Mouse (Mus musculus) urinary bladder, adult 2 months (tissue): ENCODE measurements around the gene Gprin1. TPM values are rescaled to one million over a fixed set of nuclear protein-coding genes. Genes with fewer than 3 reads are reported as not detected.

ENCODE experiments used
- DNase-seq: peaks from one replicate; pipeline ENCODE4 v3.0.0; 2022; ENCODE audit warnings: low spot score
- polyA plus RNA-seq: library from polyadenylated mRNA; depleted of rRNA; stranded (reverse); fragments of >200 nt; gene quantifications from 2 replicates; pipeline ENCODE4 v1.2.3, GENCODE M21; 2012

Gene Gprin1
- polyA plus RNA-seq, 1 experiment: 0.07 TPM

DNA sequence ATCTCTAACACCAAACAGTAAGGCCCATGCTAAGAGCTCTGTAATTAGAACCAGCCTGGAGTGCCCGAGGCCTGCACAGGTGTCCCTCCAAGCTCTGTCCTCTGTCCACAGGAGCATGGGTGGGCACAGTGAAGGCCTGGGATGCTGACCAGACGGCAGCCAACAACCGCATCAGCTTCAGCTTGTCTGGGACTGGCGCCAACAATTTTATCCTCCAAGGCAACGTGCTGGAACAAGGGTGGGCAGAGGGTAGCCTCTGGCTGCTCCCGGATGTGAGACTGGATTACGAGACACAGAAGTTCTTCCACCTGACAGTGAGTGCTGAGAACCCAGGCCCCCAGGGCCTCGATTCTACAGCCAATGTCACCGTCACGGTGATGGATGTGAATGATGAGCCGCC, 23.5 kb downstream of the Gprin1 start:
- no peak for DNase-seq

DNA sequence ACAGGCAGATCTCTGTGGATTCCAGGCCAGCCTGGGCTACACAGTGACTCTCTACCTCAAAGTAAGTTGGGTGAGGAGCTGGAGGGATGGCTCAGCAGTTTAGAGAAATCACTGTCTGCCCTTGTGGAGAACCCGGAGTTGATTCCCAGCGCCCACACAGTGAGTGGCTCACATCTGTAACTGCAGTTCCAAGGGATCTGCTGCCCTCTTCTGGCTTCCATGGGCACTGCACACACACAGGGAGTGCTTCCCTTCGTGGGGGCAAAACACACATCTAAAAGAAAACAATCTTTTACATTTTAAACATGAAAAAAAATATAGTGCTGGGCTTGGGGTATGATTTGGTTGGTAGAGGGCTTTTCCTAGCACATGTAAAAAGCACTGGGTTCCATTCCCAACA, 26.5 kb downstream of the Gprin1 start:
- DNase-seq: no peak

DNA sequence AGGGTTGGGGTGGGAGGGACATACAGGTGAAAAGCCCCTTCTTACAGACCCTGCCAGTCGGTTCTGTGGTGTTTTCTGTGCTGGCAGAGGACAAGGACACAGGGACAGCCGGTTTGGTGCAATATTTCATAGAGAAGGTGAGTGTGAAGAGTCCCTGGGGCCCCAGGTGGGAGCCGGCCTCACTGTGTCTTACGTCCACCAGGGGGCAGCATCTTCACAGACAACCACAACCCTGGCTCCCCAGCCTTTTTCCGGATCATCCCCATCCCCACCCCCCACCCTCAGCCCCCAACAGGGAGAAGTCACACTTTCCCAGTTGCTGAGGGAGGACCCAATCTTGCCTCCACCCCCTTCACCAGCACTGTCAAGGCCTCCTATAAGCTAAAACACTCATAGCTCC, 32.8 kb downstream of the Gprin1 start:
- no peak for DNase-seq

DNA sequence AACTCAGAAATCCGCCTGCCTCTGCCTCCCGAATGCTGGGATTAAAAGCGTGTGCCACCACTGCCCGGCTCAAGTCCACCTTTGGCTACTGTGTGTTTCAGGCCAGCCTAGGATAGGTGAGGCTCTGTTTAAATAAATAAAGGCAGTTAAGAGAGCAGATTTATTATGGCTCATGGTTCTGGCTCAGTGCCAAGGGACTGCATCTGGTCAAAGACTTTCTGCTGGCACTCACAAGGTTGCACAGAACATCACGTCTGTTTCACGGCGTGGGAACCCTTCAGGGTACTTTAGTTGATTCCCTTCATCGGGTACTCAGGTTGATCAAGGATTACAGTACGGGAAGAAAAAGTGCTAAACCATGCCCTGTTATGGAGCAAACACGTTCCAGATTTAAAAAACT, 34.7 kb downstream of the Gprin1 start:
- no peak for DNase-seq

DNA sequence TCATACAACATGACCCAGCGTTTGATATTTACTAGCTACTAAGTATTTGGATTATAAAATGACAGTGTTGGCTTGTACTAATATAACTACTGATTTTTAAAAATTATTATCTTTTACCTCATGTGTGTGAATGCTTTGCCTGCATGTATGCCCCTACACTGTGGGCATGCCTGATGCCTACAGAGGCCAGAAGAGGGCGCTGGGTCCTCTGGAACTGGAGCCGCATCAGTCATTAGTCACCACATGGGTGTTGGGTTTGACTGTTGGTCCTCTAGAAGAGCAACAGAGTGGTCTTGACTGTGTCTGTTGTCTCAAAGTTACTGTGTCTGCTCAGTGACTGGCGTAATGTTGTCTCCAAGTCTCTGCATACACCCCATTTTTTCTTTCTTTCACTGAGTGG, 35.3 kb downstream of the Gprin1 start:
- no peak for DNase-seq

DNA sequence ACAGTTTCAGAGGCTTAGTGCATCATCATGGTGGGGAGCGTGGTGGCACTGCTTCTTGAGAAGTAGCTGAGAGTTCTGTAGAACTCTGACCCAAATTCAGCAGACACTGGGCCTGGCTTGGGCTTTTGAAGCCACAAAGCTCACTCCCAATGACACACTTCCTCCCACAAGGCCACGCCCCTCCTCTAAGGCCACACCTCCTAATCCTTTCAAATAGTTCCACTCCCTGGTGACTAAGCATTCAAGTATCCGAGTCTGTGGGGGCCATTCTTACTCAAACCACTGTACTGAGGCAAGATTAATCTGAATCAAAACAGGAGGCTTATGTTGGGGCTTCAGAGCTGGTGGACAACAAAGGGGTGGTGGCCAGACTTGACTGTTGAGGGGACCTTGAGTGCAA, 38.8 kb downstream of the Gprin1 start:
- no peak for DNase-seq

DNA sequence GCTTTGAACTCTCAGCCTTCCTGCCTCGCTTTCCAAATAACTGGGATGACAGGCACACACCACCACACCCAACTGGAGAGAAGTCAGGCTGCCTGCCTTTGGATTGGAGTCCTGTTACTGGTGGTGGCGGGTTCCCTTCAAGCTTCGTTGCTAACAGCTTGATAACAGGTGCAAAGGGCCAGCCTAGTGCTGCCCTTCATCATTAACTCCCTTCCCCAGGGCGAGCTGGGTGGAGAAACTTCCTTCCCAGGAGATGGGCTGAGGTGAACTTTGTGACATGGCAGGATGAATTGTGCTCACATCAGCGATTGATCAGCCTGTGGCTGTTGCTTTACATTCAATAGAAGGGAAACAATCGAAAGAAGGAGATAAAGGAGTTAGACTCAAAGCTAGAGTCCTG, 44.8 kb downstream of the Gprin1 start:
- no peak for DNase-seq

DNA sequence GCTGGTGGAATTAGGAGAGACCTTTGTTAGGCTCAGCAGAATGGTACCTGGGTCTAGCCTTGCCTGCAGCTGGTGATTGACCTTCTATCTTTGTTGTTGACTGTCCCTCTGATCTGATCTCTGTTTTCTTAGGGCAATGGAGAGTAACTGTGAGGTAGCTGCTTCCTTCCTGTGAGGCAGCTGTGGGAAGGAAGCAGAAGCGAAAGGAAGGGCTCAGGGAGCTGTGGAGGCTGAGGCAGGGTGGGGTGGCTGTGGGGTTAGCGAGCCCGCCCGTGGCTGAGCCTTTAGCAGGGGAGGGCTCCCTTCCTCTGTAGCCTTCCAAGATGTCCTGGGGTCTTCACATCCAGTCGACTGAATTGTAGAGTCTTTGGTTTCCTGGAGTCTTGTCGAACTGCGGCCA, 47.2 kb downstream of the Gprin1 start:
- no peak for DNase-seq

DNA sequence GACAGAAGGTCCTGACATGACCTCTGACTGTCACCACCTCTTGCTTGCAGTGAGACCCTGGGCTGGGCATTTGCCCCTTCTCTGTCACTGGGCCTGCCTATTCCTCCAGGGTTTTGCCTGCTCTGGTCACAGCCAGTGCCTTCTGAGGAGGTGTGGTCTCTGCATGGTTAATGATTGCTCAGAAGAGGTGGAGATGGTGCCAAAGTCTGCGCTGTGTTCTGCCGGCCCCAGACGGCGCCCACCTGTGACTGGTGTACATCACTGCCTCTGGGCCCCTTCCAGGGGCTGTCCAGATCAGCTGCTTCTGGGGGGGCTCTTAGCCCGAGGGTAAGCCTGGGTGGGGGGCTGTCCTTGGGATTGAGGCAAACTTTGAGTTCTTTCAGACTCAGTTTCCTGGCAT, 48.4 kb downstream of the Gprin1 start, which contains the start of gene Cdhr2:
Gene Cdhr2 (plus strand): TSS at position 219 of the 400 bp plus-strand sequence.
- no peak for DNase-seq

DNA sequence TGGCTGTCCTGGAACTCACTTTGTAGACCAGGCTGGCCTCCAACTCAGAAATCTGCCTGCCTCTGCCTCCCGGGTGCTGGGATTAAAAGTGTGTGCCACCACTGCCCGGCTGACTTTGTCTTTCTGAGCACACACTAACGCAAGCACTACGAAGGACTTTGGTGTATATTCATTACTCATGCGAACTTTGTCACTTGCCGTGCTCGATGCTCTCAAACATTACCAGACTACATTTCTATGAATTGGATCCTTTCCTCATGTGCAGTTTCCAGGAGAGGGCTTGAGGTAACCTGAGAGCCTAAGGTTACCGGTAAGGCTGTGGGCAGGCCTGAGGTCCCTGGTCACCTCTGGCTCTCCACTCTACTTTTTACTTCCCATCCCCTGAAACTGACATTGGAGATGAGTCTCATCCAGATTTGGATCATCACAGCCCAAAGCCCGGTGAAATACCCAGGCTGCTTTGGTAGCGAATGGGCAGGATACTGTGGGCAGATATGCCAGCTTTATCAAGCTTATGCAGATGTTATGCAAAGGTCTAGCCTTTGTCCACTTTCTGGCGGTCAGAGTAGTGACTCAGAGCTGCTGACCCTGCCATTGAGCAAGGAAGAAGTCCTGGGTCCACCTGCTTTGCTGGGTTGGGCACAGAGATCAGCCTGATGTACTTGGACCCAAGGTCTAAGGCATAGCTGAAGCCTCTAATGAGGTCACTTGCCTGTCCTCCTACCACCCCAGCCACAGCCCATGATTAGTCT, 54.0 kb downstream of the Gprin1 start:
- no peak for DNase-seq

DNA sequence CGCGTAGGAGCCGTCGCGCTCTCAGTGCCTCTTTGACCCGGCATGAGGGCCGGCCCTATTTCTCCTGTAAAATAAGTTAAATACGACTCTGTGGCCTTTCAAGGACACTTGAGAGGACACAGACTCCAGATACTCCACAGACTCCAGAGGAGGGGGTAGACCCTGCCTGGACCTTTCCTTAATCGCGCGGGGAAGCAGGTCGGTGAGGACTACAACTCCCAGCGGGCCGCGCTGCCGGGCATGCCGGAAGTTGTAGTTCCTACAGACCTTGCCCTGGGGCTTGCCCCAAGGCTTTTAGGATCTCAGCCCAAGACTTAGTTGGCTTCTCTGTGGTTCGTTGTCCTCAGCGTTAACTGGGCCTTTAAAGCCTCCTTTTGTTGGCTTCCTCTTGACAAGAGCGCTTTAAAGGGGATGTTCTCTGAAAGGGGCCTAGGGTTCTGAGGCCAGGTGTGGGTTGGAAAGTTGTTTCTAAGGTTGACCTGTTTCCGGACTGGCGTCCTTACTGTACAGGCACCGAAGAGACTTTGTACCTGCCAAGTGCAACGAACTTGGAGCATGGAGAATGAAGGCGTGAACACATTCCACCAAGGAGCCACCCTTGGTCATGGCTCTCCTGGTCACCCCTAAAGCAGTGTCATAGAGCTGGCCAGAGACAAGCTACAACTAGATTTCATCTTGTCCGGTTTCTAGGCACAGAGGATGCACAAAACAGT, 55.2 kb downstream of the Gprin1 start:
- peak; percentile 82 for DNase-seq

DNA sequence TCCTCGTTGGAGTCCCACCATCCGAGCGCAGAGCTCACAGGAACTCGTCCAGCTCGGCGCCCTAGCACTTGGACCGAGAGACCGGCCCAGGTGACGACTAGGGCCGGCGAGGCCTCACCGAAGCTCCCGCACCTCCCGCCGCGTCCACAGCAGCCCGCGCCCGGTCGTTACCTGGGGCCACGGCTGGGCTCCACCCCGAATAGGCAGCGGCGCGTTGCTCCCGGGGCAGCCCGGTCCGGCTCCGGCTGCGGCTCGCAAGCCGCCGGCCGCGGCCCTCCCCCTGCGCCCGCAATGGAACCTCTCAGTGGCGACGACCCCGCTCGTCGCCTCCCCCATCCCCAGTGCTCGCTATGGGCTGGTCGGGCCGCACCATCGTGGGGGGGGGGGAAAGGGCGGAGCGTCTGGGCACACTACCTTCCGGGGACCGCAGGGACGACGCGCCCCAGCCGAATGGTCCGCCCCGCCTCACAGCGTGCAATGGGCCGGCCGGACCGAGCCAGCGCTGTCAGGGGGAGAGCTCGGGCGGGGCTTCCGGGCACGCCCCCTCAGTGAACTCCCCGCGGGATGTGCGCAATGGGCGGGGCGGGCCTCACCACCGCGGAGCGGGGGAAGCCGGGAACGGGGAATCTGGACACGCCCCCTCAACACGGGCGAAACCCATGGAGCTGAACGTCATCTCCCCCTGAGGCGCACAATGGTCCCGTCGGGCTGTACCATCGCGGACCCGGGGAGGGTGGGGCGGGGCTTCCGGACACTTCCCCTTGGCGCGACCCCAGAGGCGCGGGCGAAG, 55.9 kb downstream of the Gprin1 start, which contains the start of gene Rnf44:
Gene Rnf44 (minus strand): TSS at position 350 of the 790 bp plus-strand sequence.
- peak; percentile 98 for DNase-seq

DNA sequence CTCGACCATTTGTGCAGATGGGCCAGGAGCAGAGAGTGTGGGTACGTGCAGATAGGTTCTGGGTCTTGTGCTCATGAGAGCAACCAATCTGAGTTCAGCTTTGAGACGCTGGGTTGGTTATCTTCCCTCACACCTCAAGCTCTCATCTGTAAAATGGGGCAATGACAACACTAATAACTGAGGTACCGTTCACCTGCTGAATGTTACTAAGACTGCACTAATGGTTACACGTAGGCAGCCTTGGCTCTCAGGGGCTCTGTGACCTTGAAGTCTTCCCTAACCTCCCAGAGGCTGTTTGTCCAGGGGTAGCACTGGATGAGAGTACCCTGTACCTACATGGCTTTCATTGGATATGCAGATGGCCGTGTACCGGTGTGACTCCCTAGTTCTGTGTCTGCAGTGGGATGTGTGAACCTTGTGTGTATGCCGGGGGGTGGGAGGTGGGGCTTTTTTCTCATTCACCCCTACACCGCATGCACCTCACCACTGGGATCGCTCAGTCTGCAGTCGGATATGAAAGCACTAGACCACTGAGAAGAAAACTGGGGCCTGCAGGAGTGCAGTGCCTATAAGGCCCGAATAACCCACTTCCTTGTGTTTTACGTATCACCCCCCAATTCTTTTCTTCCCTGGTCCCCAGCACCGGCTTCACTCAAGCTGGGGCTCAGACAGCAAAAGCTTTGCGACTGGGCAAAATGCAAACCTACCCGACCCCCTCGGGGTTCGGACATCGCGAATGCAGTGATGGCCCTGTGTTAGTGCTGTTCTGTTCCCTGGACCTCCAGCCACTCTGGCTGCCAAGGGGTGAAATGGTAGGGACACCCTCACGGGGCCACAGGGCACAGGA, 56.7 kb downstream of the Gprin1 start:
- DNase-seq: no peak

DNA sequence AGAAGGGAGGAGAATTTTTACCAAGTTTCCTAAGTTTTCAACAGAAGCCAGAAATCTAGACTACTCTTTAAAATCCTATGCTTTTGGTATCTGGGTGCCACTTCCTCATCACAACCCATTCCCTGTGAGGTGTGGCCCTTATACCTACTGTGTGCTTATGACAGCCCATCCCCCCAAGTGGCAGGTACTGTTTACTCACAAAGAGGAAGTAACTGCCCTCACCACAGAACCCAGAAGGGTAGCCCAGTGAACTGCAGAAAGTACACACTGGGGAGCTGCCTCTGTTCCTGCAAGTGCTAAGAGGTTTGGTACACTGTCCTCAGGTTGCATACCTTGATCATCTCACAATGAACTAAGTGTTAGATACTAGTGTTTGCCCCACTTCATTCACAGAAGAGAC, 57.9 kb downstream of the Gprin1 start:
- DNase-seq: no peak

DNA sequence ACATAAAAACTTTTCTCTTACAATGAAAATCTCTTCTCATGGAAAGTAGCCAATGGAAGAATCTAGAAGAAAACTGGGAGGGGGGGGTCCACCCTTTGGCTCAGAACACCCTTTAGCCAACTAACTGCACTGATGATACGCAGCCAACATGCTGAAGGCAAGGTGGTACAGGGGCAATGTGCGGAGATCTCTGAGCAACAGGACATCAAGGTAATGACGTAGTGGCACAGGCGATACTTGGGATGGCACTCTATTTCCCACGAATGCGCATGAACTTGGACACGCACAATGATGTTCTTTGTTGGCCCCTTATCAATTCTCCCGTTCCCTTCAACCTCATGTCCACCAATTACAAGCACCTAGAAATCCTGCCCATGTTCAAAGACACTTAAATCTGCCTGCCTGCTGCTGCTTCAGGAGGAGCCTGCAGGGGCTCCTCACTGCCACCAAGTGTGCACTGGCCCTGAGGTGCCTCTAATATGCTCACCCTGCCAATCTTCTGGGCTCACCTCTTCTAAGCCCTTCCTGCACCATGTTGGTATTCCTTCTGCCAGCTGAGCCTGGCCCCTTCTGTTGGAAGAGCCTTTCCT, 59.4 kb downstream of the Gprin1 start:
- DNase-seq: no peak

DNA sequence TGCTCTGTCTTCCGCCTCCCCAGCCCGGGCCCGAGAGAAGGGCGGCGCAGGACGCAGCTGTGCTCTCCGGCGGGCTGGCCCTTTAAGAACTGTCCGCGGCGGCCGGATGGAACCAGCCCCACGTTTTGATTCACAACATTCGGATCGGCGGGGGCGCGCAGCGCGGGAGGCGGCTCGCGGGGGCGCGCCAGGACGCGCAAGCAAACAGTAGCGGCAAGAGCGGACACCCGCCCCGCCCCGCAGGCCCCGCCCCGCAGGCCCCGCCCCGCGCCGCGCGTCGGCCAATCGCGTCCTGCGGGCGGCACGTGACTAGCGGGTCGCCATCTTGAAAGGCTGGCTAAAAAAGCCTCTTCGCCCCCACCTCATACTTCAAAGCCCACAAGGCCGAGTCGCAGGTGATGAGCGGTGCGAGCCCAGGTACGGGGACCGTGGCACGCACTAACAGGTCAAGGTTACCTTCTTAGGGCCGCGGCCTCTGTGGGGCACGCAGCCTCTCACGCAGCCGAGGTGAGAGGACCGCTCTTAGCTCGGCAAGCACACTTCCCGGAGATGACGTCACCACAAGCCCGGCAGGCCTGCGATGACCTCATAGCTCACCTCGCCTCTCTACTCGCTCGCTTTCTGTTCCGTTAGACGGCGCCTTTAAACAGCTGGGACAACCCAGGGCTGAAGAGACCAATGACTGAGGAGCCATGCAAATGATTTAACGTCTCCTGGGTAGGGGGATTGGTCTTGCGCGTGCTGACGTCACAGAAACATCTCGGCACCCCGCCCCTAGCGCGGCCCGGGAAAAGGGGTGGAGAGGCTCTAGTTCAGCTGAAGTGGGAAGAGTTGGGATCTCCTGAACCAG, 61.9 kb downstream of the Gprin1 start:
- DNase-seq: peak; percentile 93

DNA sequence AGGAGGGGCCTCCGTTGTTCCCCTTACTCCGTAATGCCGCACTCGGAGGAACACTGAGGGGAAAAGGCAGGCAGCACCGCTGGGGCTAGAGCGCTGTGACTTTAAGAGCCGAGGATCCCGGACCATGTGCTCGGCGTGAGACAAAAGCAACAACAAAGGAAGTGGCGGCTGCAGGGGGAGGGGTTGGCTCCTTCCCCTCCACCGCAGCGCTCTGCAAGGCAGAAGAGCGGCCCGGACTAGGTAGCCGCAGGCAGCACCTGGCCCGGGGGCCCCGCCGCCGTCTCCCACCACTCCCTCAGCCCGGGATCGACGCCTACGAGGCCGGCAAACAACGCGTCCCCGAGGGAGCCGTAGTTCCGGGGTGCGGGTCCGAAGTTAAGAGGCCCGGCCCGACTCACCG, 62.6 kb downstream of the Gprin1 start:
- peak; percentile 64 for DNase-seq
